Mouse (Mus musculus): ENCODE data around the gene Soat2. TPM values are rescaled to one million over a fixed set of nuclear protein-coding genes. Genes with fewer than 3 reads are reported as not detected.

The Soat2 gene
- polyA plus RNA-seq, 1 experiment from 2014 or later: 0.13 TPM

- in situ Hi-C loops (cut with MboI; ENCODE audit: low pct_unique_long_range_greater_than_20kb): no loop called here
- no peak for DNase-seq (ENCODE audit: low read depth, low spot score)
- CTCF ChIA-PET: interaction anchor here (0.8 to 11.5 kb wide), 3 partner anchors 14 to 30 kb away, joined by 3 to 59 read pairs (median 3); no protein-coding TSS in a partner anchor
- no peaks in the 10 kb centered on the region for H3K27me3 ChIP-seq
- POLR2A ChIA-PET: no interaction called here
- no peak for ATAC-seq
- no peak for TF ChIP-seq CTCF (IDR thresholded peaks at IDR 0.05)
Observed at GRCm38 (mm10) chr15:102210816-102211215, 60.5 kb downstream of the Soat2 start.

- TF ChIP-seq CTCF (IDR thresholded peaks at IDR 0.05): no peak
- ChIA-PET POLR2A (interaction anchor here (1.5 kb wide), 1 partner anchor 12 kb away, joined by 4 read pairs; no protein-coding TSS in a partner anchor), CTCF (interaction anchor here (1.1 kb wide), 1 partner anchor 12 kb away, joined by 3 read pairs; no protein-coding TSS in a partner anchor)
- in situ Hi-C loops (cut with MboI; ENCODE audit: low pct_unique_long_range_greater_than_20kb): no loop called here
- ATAC-seq (no peak), DNase-seq (ENCODE audit: low read depth, low spot score) (no peak)
- no peaks in the 10 kb centered on the region for H3K27me3 ChIP-seq
Observed at GRCm38 (mm10) chr15:102211895-102212294, 61.6 kb downstream of the Soat2 start.

Other genes starting within 250 kb of the Soat2 start
- gene Krt4, start 225.8 kb upstream of the Soat2 start, polyA plus RNA-seq (2021): 0.19 TPM
- 1.3 TPM for gene Krt79, start 210.2 kb upstream of the Soat2 start, polyA plus RNA-seq (2021)
- gene Krt78, start 196.2 kb upstream of the Soat2 start, polyA plus RNA-seq (2021): 0.05 TPM
- 73.5 TPM for gene Krt8, start 146.0 kb upstream of the Soat2 start, polyA plus RNA-seq (2021)
- 24.8 TPM for gene Krt18, start 122.3 kb upstream of the Soat2 start, polyA plus RNA-seq (2021)
- 237 TPM for gene Eif4b, start 76.8 kb upstream of the Soat2 start, polyA plus RNA-seq (2021)
- gene Tns2, start 50.1 kb upstream of the Soat2 start, polyA plus RNA-seq (2021): 53.6 TPM
- gene Spryd3, start 14.3 kb upstream of the Soat2 start, polyA plus RNA-seq (2021): 47.4 TPM
- gene Igfbp6, start 6.2 kb upstream of the Soat2 start, polyA plus RNA-seq (2021): 0.05 TPM
- 96.4 TPM for gene Zfp740, start 52.7 kb downstream of the Soat2 start, polyA plus RNA-seq (2021)
- 79.6 TPM for gene Csad, start 54.2 kb downstream of the Soat2 start, polyA plus RNA-seq (2021)
- gene Itgb7, start 81.4 kb downstream of the Soat2 start, polyA plus RNA-seq (2021): 0.35 TPM
- 32.0 TPM for gene Rarg, start 107.0 kb downstream of the Soat2 start, polyA plus RNA-seq (2021)
- 0.03 TPM for gene Gm9918, start 120.0 kb downstream of the Soat2 start, polyA plus RNA-seq (2021)
- 47.4 TPM for gene Mfsd5, start 128.9 kb downstream of the Soat2 start, polyA plus RNA-seq (2021)
- 21.8 TPM for gene Espl1, start 145.7 kb downstream of the Soat2 start, polyA plus RNA-seq (2021)
- 642 TPM for gene Pfdn5, start 175.6 kb downstream of the Soat2 start, polyA plus RNA-seq (2021)
- gene Myg1, start 181.2 kb downstream of the Soat2 start, polyA plus RNA-seq (2021): 87.1 TPM
- 43.3 TPM for gene Aaas, start 200.2 kb downstream of the Soat2 start, polyA plus RNA-seq (2021)
- gene Sp7, start 216.7 kb downstream of the Soat2 start, polyA plus RNA-seq (2021): not detected